Mouse (Mus musculus) left cerebral cortex, adult 9 months (tissue): ENCODE measurements around the gene Araf.

ENCODE experiments used
- DNase-seq, 2 experiments: peaks; one replicate each; pipeline ENCODE4 v3.0.0; 2022; ENCODE audit warnings: low spot score in 2 of 2

The Araf gene

GRCm38 (mm10) chrX:20848256-20848984 lies 50.8 kb downstream of the Araf start:
- DNase-seq: peak; percentile 93 to 95

- no peak for DNase-seq
These were observed 56.2 kb downstream of the Araf start for GRCm38 (mm10) chrX:20853794-20854193.

DNA sequence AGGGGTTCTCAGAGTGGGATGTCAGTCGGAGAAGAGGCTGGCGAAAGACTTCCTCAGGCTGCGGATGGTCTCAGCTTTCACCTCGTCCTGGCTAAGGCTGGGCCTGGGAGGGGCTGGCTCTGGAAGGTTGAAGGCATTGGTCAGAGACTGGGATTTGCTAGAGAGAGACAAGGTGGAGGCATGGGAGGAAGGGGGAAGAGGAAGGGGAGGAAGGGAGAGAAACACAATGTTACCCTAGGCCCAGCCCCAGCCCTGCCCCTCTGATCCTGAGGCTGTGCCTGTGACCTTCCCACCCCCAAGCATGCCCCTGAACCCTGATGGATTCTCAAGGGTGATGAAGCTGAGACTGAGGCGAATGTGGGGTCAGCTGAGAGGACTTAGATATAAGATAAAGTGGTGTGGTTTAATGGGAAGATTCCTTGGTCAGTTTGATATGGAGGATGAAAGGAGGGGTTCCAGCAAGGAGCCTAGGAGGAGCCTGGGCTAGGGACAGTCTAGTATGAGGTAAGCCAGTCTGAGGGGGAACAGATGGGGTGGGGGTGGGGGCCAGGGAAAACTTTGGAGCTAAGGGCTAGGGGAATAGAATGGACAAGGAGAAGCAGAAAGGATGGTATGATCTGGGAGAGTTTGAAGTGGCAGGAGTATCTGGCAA lies 64.0 kb downstream of the Araf start:
- DNase-seq: no peak

DNA sequence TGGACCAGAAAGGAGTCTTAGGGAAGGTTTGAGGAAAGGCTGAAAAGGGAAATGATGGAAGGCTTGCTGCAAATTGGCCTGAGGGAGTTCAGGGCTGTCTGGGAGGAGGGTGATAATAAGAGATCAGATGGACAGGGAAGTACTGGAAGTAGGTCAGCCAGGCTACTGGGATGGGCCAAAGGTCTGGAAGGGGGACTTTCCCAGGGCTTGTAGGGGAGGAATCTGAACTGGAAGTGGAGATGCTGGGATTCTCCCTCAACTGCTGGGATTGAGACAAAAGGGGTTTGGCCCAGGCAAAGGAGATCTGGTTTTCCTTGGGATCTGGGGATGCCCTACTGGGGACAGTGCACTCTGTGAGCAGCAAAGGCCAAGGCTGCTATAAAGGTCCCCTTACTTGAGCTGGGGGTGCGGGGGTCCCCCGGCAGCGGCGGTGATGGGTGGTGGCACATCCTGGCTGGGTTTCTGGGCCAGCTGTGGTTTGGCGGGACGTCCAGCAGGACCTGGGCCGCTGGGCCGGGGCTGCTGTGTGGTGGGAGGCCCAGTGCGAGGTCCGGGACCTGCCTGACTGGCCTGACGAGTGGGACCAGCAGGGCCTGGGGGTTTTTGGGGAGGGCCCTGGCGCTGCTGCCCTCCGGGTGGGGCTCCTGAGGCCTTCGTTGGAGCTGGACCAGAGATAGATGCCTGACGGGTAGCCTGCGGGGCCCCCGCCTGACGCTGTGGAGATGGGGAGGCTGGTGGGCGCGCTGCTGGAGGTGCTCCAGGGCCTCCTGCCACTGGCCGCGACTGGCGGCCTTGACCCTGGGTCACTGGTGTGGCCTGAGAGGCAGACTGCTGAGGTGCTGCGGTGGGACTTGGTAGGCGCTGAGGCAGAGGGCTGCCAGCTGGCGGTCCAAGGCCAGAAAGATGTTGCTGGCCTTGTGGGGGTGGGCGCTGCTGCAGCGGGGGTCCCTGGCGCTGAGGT lies 64.8 kb downstream of the Araf start:
- DNase-seq: no peak

DNA sequence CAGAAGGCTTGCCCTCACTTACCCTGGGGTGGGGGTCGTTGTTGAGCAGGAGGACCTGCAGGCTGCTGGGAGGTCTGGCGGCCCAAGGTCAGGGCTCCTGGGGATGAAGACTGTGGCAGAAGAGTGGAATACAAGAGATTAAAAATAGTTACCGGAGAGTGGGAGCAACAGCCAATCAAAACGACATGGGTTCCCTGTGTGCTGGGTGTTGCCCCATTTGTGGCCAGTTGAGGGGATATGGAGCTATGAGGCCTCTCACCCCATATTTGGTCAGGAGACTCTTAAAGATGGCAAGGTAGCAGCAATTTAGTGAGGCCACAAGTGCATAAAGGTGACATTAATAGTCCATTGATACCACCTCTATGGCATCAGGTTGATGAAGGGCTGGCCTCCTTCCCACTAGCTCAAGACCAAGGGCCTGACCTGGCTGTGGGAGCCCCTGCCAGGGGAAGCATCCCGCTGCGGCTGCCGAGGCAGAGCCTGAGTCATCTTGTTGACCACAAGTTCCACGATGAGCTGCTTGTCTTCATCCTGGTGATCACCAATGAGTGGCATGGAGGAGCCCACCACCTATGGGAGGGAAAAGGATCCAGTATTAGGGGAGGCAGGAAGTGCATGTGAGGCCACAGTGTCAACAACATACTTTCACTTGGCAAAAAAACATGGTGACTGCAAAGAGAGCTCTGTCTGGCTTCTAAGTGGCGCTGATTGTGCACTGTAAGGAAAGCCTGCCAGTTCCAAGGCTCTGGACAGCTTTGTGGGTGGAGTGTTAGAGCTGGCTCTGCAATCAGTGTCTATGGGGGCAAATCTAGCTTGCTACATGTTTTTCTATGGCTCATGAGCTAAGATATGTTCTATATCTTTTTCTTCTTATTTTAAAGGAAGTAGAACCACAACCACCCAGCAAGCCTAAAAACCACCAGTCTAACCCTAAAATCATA lies 65.8 kb downstream of the Araf start:
- DNase-seq: peak in 1 of 2 experiments; percentile 47

DNA sequence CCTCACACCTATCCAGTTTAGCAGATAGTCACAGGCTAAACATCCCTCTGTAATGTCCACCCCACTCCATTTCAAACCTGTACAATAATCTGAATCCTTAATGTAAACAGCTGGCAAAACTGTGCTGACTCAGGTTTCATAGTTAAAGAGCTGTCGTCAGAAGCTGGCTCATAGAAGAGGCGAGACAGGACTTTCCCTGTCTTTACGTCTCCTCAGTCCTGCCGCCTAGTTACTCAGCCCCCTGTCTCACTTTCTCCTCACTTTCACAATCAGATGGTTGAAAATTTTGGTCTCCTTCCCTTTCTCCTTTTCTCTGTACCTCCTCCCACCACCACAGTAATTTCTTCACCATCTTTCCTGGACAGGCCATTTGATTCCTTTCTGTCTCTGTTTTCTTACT lies 70.5 kb downstream of the Araf start:
- DNase-seq: no peak

DNA sequence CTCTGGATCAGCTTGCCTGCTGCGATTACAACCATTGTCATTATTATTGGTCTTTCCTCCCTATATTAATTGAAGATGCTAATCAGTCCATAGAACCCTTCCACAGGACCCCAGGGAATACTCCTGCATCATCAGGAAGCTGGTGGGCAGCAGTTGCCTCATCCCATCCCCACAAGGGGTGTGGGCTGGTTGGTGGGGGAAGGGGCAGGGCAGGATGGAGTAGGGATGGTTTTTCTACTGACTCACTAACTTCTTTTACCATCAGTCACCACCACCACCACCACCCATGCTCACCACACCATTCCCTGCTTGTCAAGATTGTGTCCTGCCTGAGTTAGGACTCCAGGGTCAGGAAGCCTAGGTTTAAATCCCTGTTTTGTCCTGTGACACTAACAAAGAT lies 71.6 kb downstream of the Araf start:
- no peak for DNase-seq

DNA sequence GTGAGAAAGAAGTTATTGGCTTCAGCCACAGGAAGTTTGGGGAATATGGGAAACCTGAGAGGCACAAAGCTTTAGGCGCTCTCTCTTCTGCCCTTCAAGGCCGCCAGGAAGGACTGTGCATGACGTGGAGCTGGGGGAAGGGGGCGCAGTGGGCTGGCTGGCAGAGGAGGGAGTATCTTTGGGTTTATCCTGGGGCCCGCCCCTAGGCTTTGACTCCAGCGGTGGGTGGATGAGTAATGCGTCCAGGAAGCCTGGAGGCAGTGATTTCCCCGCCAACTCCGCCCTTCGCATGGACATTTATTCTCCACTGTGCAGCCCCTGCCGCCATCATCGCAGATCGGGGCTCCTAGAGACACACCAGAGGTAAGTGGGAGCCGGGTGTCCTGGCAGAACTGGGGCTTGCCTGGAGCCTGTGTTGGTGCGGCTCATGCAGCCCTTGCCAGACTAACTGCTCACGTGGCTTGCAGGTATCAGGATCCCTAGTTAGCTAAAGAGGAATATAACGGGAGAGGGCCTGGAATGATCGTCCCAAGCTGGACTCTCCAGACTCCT lies 72.4 kb downstream of the Araf start, which contains the start of gene Timp1:
Timp1 (plus strand) TSS at position 205 of the 552 bp plus-strand sequence.
- DNase-seq: no peak

DNA sequence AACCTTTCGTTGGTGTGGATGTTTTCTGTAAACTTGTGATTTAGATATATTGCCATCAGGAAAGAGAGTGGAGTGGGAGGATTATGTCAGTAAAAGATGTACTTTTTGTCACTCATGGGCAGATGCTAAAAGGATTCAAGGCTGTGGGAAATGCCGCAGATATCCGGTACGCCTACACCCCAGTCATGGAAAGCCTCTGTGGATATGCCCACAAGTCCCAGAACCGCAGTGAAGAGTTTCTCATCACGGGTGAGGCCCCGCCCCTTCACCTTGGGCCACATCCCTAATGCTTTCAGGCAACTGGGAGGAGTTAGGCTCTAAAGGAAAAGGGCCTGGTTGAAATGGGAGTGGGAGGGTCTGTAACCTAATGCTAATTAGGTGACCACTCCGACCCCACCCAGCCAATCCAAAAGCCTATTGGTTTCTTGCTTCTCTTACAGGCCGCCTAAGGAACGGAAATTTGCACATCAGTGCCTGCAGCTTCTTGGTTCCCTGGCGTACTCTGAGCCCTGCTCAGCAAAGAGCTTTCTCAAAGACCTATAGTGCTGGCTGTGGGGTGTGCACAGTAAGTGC lies 75.4 kb downstream of the Araf start:
- DNase-seq: peak in 1 of 2 experiments; percentile 29

DNA sequence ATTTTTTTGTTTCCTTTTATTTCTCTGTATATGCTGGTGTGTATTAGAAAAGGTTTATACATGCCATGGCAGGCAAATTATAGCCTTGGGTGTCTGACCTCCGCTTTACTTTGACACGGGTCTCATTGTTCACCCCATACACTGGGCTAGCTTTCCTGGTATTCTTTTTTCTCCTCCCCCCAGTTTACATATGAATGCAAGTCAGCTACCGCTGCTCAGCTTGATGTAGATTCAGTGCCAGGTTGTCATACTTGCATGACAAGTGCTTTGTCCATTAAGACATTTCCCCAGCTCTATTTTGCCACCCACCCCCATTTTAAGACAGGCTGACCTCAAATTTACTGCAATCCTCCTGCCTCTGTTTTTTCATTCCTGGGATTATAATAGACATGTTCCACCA lies 77.6 kb downstream of the Araf start:
- DNase-seq: no peak

GRCm38 (mm10) chrX:20910074-20910473 lies 112.5 kb downstream of the Araf start:
- DNase-seq: no peak
